Mouse (Mus musculus) adrenal gland, adult 2 months (tissue): ENCODE results near the gene Knl1. TPM values are rescaled to one million over a fixed set of nuclear protein-coding genes. Genes with fewer than 3 reads are reported as not detected.
"Not testable (repeated sequence)": the region's sequence is repeated elsewhere in the genome, so short reads cannot be mapped to it uniquely, and the experiment has no call there.

ENCODE experiments used
- DNase-seq: peaks from one replicate; pipeline ENCODE4 v3.0.0; 2021
- long read RNA-seq: library from polyadenylated mRNA; stranded (forward); transcript quantifications from one replicate; pipeline ENCODE4 v2.0.0, GENCODE M21; 2021
- polyA plus RNA-seq: library from polyadenylated mRNA; depleted of rRNA; stranded (reverse); fragments of >200 nt; gene quantifications from 2 replicates; pipeline ENCODE4 v1.2.3, GENCODE M21; 2012; rRNA removed
- total RNA-seq, 2 experiments: library from RNA; stranded (reverse); gene quantifications; 2 replicates each; pipeline ENCODE4 v1.2.3; 2021

Knl1 gene
- total RNA-seq (1 to 10 TPM in 1 of 2 experiments, under 1 TPM in 1; 0.59 to 1.4 TPM), polyA plus RNA-seq (0.06 and 0.08 TPM in 2 replicates)
- long read RNA-seq: 0 reads

DNA sequence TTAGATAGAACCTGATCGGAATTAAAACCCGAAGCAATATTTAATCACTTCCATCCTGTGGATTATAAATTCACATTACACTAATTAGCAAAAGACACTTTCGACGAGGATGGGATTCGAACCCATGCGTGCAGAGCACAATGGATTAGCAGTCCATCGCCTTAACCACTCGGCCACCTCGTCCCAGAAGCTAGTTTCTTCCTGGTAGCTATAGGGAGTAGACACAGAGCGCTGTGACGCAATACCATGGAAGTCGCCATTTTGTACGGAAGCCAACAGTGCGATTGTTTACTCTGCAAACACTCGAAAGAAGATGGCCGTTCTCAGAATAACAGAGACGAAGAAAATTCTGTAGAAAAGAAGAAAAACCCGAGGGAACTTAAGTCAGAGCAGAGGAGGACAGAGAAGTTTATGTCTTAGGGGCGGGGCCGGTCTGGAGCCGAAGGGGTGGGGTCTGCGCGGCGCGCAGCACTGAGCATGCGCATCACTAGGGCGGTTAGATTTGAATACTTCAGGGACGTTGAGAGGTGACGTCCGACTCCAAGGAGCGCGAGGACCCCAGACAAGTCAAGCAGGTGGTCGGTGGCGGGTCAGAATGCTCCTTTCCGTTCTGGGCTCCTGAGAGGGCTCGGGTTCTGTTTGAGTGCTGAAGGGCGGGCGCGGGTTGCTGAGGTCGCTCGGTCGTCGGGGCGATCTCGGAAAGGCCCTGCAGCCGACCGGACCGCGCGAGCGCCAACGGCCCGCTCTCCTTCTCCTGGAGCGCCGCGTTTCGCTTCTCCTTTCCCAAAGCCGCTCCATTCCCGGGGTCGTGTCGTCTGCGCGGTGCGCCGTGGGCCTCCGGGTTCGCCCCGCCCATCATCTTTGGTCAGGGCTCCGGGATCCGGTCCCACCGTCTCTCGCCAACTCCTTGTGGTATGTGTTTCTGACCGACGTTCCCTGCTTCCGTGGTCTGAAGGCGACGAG is at the start of gene Knl1:
Gene Knl1 (plus strand): TSS at position 471 of the 963 bp plus-strand sequence.
- DNase-seq: peak; percentile 92

- no peak for DNase-seq
Observed at GRCm38 (mm10) chr2:118998115-118998866, 48.6 kb upstream of the Knl1 start.

- DNase-seq: no peak
Observed at GRCm38 (mm10) chr2:118999025-118999639, 47.8 kb upstream of the Knl1 start.

DNA sequence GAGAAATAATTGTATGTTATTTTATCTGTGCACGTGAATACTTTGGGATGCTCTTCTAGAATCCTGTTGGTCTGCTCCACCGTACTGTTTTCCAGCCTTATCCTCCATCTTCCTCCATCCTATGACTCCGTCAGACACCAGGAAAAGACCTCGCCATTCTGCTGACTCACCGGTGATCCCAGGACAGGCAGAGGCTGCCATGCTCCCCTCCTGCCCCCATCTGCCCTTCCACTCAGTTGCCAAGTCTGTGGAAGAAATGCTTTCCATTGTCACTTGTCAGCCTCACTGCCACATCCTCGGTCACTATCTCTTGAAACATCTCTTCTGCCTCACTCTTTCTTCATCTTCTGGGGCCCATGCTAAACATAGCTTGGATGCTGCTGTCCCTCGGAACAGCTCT is 40.0 kb upstream of the Knl1 start:
- no peak for DNase-seq

DNA sequence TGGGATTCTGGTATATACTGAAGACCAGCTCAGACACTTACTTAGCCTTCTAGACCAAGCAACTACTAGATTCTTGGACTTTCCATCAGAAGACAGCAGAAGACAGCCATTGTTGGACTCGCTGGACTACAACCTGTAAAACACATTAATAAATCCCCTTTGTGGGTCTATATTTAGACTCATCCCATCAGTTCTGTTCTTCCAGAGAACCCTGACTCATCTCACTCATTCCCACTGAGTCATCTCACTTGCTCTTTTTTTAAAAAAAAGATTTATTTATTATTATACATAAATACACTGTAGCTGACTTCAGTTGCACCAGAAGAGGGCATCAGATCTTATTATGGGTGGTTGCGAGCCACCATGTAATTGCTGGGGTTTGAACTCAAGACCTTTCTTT is 37.5 kb upstream of the Knl1 start:
- no peak for DNase-seq

GRCm38 (mm10) chr2:119014989-119015388 is 31.9 kb upstream of the Knl1 start:
- DNase-seq: no peak

GRCm38 (mm10) chr2:119015604-119016180 is 31.2 kb upstream of the Knl1 start:
- peak; percentile 57 for DNase-seq

DNA sequence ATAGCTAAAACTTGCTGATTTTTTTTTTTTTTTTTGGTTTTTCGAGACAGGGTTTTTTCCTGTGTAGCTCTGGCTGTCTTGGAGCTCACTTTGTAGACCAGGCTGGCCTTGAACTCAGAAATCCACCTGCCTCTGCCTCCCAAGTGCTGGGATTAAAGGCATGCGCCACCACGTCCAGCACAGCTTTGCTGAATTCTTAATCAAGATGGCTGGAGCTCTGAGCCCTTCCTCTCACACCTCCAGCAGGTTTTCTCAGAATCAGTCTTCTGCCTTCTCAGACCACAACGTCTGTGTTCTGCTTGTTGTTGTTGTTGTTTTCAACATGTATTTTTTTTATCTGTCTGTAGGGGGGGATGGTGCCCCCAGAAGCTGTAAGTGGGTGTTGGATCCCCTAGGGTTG is 30.6 kb upstream of the Knl1 start:
- DNase-seq: not testable (repeated sequence)

DNA sequence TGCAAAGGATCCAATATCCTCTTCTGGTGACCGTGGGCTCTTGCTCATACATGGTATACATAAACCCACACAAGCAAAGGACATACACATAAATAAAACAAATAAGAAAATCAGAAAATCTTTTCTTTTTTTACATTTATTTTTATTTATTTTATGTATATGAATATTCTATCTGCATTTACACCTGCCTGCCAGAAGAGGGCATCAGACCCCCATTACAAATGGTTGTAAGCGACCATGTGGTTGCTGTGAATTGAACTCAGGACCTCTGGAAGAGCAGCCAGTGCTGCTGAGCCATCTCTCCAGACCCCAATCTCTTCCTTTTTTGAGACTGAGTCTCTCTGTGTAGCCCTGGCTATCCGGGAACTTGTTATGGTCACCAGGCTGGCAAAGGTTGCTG is 29.3 kb upstream of the Knl1 start:
- DNase-seq: no peak

DNA sequence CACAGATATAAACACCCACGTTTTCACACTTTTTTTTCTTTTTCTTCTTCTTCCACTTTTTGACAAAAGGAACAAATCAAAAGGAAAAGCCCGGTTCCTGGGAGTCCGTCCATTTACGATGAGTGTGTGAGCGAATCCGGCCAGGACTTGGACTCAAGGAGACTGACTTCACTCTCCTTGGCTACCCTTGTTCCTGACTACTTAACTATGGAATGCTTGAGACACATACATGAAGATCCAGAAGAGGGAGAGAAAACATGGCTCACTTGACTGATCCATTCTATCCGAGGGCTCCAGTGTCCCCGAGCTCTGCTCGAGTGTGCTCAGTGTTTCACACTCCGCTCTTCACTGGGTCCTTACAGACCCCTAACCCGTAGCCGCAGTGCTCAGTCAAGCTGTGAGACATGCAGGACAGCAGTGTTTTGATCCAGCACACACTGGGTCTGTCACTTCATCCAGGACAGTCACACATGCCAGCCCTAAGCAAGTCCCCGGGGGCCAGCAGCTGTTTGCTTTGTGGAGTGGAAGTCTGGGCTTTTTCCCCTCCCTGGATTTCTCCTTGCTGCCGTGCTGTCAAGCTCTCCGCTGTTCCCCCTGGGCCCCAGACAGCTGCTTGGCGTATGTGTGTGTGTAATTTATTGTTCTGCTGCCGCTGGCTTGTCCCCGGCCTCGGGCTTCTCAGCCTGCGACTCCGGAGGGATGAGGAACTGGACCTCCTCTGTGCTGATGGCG is 28.4 kb upstream of the Knl1 start:
- no peak for DNase-seq

- no peak for DNase-seq
Observed at GRCm38 (mm10) chr2:119019131-119019530, 27.8 kb upstream of the Knl1 start.

DNA sequence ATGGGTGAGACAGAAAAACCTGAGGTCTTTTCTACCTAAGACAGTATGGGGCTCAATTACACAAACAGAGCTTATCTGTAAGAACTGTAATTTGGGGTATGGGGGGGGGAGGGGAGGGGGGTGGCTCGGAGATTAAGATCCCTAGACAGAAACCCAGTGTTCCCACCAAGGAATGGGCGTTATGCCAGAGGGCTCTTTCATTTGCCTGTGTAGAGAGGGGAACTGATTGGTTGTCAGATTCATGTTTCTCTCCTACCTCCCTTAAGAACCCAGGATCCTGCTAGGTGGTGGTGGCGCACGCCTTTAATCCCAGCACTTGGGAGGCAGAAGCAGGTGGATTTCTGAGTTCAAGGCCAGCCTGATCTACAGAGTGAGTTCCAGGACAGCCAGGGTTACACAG is 27.4 kb upstream of the Knl1 start:
- DNase-seq: no peak

GRCm38 (mm10) chr2:119023154-119023660 is 23.7 kb upstream of the Knl1 start:
- no peak for DNase-seq

DNA sequence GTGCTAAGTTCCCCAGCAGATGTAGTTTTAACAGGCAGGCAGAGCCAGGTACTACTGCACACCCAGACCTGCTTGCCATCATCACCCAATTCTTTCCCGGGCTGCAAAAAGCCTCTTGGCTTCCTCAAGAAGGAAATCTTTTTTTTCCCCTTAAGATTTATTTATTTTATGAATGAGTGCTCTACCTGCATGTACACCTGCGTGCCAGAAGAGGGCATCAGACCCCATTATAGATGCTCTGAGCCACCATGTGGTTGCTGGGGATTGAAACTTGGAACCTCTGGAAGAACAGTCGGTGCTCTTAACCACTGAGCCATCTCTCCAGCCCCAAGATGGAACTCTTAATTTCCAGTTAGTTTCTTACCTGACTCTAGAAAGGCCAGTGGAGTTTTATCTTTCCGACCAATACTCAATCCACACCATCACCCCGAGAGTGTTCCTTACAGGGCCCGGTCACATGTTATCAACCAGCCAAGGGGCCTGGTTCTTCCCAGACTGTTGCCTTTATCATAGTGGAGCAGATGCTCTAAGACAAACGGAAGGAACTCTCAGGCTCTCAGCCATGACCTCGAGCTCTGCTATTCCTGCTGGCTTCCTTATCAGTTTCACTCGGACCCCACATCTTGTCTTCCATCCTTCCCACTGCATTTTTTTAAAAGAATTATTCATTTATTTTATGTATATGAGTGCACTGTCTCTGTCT is 22.2 kb upstream of the Knl1 start:
- DNase-seq: no peak

DNA sequence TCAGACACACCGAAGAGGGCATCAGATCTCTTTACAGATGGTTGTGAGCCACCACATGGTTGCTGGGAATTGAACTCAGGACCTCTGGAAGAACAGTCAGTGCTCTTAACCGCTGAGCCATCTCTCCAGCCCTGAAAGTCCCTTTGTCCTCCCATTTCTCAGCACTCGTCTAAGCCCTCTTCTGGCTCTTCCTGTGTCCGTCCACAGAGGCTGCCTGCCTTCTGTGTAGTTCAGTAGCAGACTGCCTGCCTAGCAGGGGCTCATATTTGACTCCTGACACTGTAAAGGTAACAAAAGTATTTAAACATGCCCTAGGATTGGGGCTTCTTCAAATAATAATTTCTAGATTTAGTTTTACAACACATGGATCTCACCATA is 21.7 kb upstream of the Knl1 start:
- no peak for DNase-seq

GRCm38 (mm10) chr2:119026951-119027350 is 20.0 kb upstream of the Knl1 start:
- DNase-seq: no peak

DNA sequence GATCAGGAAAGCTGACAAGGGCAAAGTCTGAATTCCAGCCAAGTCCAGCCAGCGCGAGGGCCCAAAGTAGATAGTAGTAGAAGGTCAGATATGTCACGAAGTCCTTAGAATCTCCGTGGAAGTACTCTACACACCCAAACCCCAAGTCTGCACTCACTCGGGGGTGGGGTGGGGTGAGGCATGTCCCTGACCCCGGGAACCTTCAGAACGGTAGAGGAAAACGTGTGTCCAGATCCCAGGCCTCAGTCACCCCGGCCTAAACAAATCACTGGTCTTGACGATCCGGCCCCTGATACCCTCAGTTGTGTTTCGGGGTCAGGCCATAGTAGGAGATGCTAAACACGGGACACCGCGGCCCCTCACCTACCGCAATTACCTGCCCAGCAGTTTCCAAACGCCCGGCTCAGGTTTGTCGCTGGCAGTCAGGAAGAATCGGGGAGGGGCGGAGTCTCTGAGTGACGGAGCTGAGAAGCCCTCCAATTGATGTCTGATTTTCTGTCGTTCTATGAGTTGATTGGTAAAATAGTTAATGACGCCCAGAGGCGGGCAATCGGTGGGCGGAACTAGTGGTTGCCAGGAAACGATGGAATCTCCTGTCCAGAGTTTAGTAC is 17.9 kb upstream of the Knl1 start, which contains the start of gene Ccdc32:
Gene Ccdc32 (minus strand): TSS at position 453 of the 611 bp plus-strand sequence.
- peak; percentile 95 for DNase-seq

GRCm38 (mm10) chr2:119032191-119032590 is 14.7 kb upstream of the Knl1 start:
- DNase-seq: no peak

DNA sequence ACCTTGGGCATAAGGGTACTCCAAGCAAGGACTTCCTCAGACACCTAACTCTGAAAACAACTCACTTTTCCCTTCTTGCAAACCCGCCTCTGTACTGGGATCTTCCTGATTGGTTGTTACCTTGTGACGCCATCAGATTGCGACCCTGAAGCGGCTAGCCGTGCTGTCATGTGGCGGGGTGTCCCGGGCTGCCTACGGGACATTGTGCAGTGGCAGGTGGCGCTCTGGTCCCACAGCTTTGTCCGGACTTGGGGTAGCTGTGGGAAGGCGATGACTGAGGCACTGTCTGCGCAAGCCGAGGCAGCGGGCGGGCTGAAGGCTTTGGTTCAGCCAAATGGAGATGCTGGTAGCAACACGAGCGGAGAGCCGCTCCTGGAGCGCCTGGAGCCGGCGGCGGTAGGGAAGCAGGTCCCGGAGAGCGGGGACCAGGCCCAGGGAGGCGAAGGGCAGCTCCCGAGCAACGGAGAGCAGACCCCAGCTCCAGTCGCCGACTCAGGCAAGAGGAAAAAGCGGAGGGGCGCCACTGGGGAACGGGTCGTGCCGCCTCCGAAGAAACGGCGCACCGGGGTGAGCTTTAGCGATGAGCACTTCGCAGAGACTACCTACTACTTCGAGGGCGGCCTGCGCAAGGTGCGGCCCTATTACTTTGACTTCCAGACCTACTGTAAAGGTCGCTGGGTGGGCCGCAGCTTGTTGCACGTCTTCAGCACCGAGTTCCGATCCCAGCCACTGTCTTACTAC is 12.1 kb upstream of the Knl1 start, which contains the start of gene Rpusd2:
Gene Rpusd2 (plus strand): TSS at position 135 of the 741 bp plus-strand sequence.
- DNase-seq: peak; percentile 94
